Mouse (Mus musculus): ENCODE results near the gene Trpm8. TPM values are rescaled to one million over a fixed set of nuclear protein-coding genes. Genes with fewer than 3 reads are reported as not detected.

Gene Trpm8
- total RNA-seq, 2 experiments from 2014 or later, result not detected

- intact Hi-C loops (cut with DNase I), result no loop called here
These were observed 13.7 kb upstream of the Trpm8 start for GRCm38 (mm10) chr1:88263778-88264177.

DNA sequence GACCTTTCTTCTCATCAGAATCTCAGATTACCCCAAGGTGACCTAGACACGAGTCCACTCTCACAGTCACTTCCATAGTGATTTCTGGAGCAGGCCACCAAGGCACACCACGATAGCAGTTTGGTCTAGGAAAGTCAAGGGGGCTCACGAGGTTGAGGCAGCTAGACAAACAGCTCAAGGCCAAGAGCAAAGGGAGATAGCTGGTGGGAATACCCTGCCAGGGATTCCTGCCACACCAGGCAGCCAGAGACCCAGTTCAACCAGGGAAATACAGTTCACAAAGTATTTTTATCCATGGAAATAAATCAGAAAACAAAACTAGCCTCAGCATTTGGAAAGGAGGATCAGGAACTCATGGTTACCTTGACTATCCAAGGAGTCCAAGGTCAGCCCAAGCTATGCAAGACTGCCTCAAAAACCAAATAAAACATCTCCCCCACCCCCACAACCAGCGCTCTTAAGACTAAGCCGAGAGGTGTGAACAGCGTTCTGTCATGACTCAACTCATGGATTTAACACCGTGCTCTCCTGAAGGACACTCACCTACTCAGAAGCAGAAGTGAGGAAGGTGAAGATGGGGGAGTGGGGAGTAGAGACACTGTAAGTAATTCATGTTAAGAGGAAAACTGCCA, 13.1 kb upstream of the Trpm8 start:
- intact Hi-C loops (cut with DNase I), result no loop called here
- DNase-seq, result no peak

More at GRCm38 (mm10) chr1:88263778-88264177, 13.7 kb upstream of the Trpm8 start:
- no peak for DNase-seq

GRCm38 (mm10) chr1:88264869-88265240, 12.6 kb upstream of the Trpm8 start:
- intact Hi-C loops (cut with DNase I), result no loop called here
- no peak for DNase-seq

GRCm38 (mm10) chr1:88266123-88266522, 11.3 kb upstream of the Trpm8 start:
- no peak for DNase-seq
- intact Hi-C loops (cut with DNase I), result no loop called here

DNA sequence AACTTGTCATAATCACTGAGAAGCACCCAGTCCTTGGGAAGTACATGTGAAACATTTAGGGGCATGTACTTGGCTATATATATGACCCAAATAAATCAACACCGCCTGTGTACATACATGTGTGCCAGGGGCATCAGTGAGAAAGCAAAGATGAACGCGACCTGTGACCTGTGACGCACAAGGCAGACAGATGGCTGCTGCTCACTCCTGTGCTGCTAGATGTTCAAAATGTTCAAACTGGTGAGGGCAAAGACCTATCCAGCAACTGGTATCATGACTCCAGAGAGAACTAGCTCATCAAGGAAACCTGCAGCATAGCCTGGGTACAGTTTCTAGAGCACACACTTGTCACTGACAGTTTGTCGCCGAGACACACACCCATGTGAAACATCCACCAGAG, 10.0 kb upstream of the Trpm8 start:
- no peak for DNase-seq
- intact Hi-C loops (cut with DNase I), result no loop called here

GRCm38 (mm10) chr1:88268070-88268469, 9.4 kb upstream of the Trpm8 start:
- intact Hi-C loops (cut with DNase I), result no loop called here
- no peak for DNase-seq

DNA sequence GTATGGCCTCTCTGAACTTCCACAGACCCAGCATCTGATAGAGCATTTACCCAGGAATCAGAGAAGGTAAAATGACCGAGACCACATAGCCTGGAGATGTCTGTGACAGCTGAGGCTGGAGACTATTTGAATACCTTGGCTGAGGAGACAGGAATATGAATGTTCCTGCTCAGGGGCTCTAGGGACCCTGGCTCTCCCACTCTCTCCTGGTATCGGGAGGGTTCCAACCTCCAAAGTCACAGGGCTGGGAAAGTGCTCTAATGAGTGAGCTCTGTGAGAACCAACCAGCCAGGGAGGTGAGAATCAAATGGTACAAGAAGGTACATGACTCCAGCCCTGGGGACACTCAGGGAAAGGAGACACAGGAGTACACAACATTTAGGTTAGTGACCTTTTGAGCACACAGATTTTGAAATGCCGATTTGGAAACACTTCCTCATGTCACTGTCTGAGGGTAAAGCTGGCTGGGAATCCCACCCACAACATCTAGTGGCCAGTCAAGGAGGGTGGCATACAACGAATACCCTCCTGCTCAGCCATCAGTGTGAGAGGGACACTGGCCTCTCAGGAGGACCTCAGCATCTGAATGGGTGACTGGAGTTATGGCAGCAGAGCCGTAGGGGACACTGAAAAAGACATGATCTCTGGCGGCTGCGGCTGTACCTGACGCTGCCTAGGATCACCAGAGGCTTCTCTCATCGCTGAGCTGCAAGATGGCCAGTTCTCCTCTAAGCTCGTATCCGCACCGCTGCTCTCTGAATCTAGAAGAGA, 7.7 kb upstream of the Trpm8 start:
- intact Hi-C loops (cut with DNase I), result no loop called here
- DNase-seq, result no peak

DNA sequence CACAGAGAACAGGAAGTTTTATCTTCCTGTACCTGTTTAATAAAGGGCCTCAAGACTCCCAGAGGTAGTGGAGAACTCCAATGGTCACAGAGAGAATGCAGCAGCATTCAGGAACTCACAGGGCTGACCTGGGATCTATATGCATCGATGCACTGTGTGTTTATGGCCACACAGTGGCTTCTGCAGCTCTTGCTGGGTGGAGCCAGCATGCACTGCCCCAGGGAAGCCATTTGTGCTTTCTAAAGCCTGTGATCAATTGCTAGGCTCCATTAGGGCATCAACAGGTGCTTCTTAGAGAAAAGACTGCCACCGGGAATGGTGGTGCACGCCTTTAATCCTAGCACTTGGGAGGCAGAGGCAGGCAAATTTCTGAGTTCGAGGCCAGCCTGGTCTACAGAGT, 4.6 kb upstream of the Trpm8 start:
- DNase-seq, result no peak
- intact Hi-C loops (cut with DNase I), result no loop called here

GRCm38 (mm10) chr1:88273326-88273725, 4.1 kb upstream of the Trpm8 start:
- intact Hi-C loops (cut with DNase I), result no loop called here
- DNase-seq, result no peak

GRCm38 (mm10) chr1:88273832-88274231, 3.6 kb upstream of the Trpm8 start:
- DNase-seq, result no peak
- intact Hi-C loops (cut with DNase I), result no loop called here

GRCm38 (mm10) chr1:88274371-88275077, 2.9 kb upstream of the Trpm8 start:
- intact Hi-C loops (cut with DNase I), result loop anchor here (5.0 kb wide), 1 partner anchor 122 kb away; no protein-coding TSS in a partner anchor
- no peak for DNase-seq

DNA sequence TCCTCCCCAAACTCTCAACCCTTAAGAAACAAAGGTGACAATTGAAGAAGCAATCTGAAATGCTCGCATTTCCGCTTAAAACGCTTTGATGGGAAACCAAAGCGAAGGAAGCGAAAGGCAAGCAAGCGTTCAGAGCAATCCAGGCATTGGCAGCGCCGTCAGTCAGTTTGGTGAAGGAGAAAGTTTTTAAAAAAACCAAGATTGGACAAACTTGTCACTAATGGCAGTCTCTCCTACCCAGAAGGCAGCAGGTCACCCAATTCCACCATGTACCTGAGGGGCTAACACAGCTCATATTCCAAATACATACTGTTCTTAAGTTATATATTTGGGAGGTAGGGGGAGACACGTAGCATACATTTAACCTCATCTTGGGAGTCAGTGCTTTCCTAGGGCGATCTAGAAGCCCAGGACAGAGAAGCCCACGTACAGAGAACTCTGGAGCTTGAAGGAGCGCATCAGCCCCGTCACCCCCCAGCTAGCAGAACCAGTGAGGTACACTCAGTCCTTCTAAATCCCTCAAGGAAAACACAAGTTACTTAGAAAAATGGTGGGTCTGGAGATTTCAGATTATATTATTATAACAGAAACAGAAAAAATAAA, 2.3 kb upstream of the Trpm8 start:
- DNase-seq, result no peak
- intact Hi-C loops (cut with DNase I), result loop anchor here (5.0 kb wide), 1 partner anchor 123 kb away; no protein-coding TSS in a partner anchor

GRCm38 (mm10) chr1:88275698-88276523, 1.6 kb upstream of the Trpm8 start:
- no peak for DNase-seq
- intact Hi-C loops (cut with DNase I), result loop anchor here (5.0 kb wide), 1 partner anchor 124 kb away; no protein-coding TSS in a partner anchor

DNA sequence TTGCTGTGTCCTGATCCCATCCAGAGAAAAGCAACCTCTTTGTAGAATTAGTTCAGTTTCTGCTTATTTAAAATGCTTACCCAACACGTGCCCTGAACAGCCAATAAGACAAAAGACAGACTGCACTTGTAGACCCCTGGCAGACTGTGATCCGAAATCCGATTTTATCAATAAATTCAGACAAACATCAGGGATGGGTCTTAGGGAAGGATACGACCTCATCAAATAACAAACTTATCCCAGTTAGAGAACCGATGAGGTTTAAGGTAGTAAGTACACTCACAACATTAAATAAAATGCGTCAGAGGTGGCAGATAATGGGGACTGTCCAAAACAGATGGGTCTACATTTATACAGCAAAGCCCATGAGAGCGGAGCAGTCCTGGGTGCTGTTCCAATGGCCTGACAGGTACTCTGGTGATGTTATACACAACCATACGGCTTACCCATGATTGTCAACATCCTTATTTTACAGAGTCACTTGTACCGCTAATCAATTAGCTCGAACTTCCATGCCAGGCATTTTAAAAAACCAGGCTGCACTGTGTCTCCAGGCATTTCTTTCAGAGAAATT, 850 bp upstream of the Trpm8 start:
- intact Hi-C loops (cut with DNase I), result loop anchor here (5.0 kb wide), 1 partner anchor 124 kb away; no protein-coding TSS in a partner anchor
- no peak for DNase-seq

GRCm38 (mm10) chr1:88277818-88278511, 504 bp downstream of the Trpm8 start:
- intact Hi-C loops (cut with DNase I), result loop anchor here (5.0 kb wide), 1 partner anchor 126 kb away; no protein-coding TSS in a partner anchor

DNA sequence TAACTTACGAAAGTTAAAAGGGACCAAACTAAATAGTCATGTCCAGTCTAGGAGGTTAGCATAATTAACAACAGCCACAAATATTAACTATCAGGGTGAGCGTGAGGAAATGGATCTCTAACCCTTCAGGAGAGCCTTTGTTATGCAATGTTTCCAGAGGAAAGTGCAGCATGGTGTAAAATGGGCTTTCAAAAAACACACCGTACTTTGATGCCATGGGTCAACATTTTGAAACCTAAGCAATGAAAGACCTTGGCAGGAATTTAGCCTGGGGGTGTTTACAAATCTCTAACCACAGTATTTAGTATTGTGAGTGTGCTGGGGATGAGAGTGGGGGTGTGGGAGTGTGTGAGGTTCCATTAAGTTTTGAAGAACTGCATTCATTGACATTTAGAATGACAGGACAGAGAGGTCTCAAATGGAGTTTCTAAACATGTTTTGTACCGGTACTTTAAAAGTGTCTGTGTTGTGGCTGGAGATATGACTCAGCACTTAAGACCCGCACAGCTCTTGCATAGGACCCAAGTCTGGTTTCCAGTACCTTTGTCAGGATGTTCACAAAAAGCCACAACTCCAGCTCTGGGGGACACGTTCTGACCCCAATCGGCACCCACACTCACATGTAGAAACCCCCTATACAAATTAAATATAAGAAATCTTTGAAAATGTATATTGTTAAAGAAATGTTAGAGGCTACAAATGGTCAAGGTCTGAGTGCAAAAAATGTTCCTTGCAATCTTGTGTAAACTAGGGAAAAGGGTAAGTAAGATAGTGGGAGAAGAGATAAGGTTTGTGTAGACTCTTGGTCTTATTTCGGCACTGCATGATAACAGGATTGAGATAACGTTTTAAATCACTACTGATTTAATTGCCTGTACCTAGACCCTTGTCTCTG, 1.9 kb downstream of the Trpm8 start:
- intact Hi-C loops (cut with DNase I), result loop anchor here (5.0 kb wide), 1 partner anchor 127 kb away; no protein-coding TSS in a partner anchor
- DNase-seq, result no peak

More at GRCm38 (mm10) chr1:88277818-88278511, 504 bp downstream of the Trpm8 start:
- no peak for DNase-seq

GRCm38 (mm10) chr1:88280006-88280690, 2.7 kb downstream of the Trpm8 start:
- intact Hi-C loops (cut with DNase I), result no loop called here
- DNase-seq, result no peak
